Mouse (Mus musculus): ENCODE results near the gene Scarb1.

- TF ChIP-seq EP300 (IDR thresholded peaks at IDR 0.05; ENCODE audit: low read depth) (no peak), CTCF (IDR thresholded peaks at IDR 0.05; ENCODE audit: low read depth) (no peak)
Observed at GRCm38 (mm10) chr5:125327596-125328385, 13.1 kb downstream of the Scarb1 start.

Data from heart, postnatal 0 days (tissue).